Mouse (Mus musculus) embryonic stem cell, embryonic (primary cell): ENCODE measurements around the gene Smim6.

ENCODE experiments used
- CTCF ChIA-PET, 4 experiments: fragments of 300-600 bp in 2 of 4; fragments of 350-600 bp in 2 of 4; sonication (Branson Sonifier 250); formaldehyde crosslinking; loops; one replicate each; lab custom pipeline; 2022; ENCODE audit warnings: inconsistent platforms in 2 of 4; lab: Charles Lee
- POLR2A ChIA-PET, 4 experiments: fragments of 300-600 bp in 2 of 4; fragments of 350-600 bp in 2 of 4; sonication (Branson Sonifier 250); formaldehyde crosslinking; loops; one replicate each; lab custom pipeline; 2022; ENCODE audit warnings: antibody characterized with exemption in 4 of 4, inconsistent platforms in 1 of 4; lab: Charles Lee

Gene Smim6

DNA sequence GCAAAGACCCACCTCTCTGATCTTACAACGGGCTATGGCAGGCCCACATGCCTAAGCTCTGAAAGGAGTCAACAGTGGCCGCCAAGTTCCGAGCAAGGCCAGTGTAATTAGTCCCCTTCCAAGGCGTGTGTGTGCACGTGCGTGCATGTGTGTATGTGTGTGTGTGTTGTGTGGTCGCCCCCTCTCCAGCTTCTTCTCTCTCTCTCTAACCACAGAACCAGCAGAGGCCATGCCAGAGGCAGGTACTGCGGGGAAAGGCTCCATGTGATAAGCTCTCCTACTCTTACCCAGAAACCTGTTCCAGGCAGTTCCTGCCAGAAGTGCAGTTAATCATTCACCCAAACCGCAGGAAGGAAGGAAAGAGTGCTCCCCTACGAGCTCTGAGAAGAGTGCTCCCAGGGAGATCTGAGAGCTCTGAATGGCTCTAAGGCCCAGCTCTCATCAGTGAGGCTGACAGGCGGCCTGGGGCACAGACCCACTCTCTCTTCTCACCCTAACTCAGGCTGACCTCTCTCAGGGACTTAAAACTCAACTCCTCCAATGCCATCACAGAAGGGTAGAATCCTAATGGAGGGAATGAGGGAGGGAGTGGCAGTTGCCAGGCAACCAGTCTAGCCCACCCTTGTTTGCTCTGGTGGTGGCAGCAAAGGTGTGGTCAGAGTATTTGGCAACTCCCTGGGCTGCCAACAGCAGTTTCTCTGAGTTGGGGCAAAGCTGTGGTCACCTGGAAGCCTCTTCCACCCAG lies at the start of gene Smim6:
Gene Smim6, plus strand, starts transcription at position 386 of the 745 bp plus-strand sequence.
- ChIA-PET CTCF (interaction anchor here (0.6 to 3.9 kb wide), 10 partner anchors 12 to 622 kb away, joined by 3 to 21 read pairs (median 5); partner anchors contain the start of gene Smim5 (in 2 of the 4)), POLR2A (interaction anchor here (0.6 to 3.0 kb wide), 26 partner anchors 8 to 227 kb away, joined by 3 to 18 read pairs (median 4); partner anchors contain the start of genes Galk1 (in 2 of the 4), Smim5 (in 2 of the 4), Caskin2 (in 1 of the 4) and Itgb4 (in 1 of the 4))

DNA sequence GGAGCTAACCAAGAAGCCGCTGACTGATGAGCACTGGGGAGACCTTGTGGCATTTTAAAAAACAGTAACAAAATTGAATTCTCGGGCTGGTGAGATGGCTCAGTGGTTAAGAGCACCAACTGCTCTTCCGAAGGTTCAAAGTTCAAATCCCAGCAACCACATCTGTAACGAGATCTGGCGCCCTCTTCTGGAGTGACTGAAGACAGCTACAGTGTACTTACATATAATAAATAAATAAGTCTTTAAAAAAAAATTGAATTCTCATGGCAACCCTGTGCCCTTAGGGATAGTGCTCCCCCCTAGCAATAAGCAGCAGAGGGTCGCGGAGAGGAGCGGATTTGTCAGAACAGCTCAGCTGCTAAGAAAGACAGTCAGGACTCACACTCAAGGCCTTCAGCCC lies 47.9 kb upstream of the Smim6 start:
- ChIA-PET CTCF (interaction anchor here (0.5 to 2.9 kb wide), 21 partner anchors 8 to 567 kb away, joined by 3 to 13 read pairs (median 4); partner anchors contain the start of genes Caskin2 (in 1 of the 4) and Smim5 (in 1 of the 4)), POLR2A (interaction anchor here in 3 of 4 experiments (0.9 to 2.1 kb wide), 5 partner anchors 13 to 161 kb away, joined by 3 to 9 read pairs (median 4); no protein-coding TSS in a partner anchor)

DNA sequence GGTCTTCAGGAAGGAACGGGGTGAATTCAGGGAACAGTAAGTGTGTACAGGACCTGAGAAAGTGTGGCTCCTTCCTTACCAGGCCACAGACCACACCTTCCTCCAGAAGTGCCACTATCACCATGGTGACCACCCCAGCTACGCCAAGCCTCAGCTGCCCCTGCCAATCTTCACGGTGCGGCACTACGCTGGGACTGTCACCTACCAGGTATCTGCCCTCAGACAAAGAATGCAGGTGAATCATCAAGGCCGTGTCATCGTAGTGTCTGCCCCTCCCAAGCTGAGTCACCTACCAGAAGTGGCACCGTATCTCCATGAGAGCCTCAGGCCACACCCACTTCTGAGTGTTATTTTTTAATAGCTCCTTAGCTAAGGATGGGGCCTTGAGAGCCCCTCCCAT lies 42.4 kb upstream of the Smim6 start:
- CTCF ChIA-PET = interaction anchor here in 3 of 4 experiments (0.6 to 1.8 kb wide), 10 partner anchors 9 to 179 kb away, joined by 3 to 6 read pairs (median 5); no protein-coding TSS in a partner anchor
- POLR2A ChIA-PET = interaction anchor here in 2 of 4 experiments (0.6 to 2.0 kb wide), 4 partner anchors 10 to 140 kb away, joined by 3 to 8 read pairs (median 4); no protein-coding TSS in a partner anchor

DNA sequence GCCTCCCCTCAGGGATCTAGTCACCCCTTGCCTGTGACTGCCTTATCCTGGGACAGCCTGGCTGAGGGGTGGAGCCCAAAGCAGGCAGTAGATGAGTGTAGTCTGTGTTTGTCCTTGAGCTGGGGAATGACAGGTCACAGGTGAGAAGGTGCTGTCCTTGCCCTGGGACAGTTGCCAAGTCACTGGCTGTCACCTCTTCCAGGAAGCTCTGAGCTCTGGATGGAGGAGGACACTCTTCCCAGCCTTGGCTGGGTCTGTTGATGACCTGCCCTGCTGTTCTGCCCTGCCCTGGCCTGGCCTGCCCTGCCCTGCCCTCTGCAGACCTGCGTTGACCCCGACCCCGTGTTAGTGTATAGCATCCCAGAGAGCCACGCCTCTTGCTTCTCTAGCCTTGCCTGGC lies 39.4 kb upstream of the Smim6 start:
- ChIA-PET CTCF (interaction anchor here (0.5 to 4.0 kb wide), 9 partner anchors 8 to 322 kb away, joined by 3 to 18 read pairs (median 5); no protein-coding TSS in a partner anchor), POLR2A (interaction anchor here in 3 of 4 experiments (0.6 to 2.5 kb wide), 14 partner anchors 11 to 336 kb away, joined by 3 to 12 read pairs (median 4); partner anchors contain the start of genes Galk1 (in 1 of the 3), Myo15b (in 1 of the 3) and Sumo2 (in 1 of the 3))

DNA sequence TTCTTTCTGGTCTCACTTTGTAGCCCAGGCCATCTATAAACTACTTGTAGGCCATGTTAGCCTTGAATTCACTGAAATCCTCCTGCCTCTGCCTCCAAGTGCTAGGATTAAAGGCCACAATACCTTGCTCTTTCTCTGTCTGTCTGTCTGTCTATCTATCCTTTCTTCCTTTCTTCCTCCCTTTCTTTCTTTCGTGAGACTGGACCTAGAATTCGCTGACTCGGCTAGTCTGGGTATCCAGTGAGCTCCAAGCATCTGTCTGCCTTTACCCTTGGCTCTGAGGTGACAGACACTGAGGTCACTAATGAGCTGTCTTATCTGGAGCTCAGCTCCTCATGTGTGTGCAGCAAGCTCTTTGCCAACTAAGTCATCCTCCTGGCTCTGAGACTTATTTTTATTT lies 35.9 kb upstream of the Smim6 start:
- ChIA-PET POLR2A (interaction anchor here (0.6 to 2.3 kb wide), 6 partner anchors 9 to 588 kb away, joined by 3 to 9 read pairs (median 5); partner anchors contain the start of gene Myo15b (in 1 of the 4)), CTCF (interaction anchor here (0.5 to 3.0 kb wide), 12 partner anchors 10 to 967 kb away, joined by 3 to 10 read pairs (median 4); partner anchors contain the start of gene Myo15b (in 1 of the 4))

DNA sequence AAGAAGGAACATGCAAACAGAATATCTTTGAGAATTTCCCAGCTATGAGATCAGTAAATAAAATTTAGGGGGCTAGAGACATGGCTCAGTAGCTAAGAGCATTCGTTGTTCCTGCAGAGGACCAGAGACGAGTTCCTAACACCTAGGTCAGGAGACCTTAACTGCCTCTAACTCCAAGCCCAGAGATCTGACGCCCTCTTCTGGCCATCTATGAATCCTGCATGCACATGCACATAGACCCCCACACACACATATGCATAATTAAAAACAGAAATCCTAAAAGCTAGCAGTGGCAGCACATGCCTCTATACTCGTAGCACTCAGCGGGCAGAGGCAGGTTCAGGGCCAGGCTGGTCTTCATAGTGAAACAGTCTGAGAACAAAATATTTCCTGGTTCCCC lies 35.4 kb upstream of the Smim6 start:
- CTCF ChIA-PET = interaction anchor here (0.5 to 3.0 kb wide), 13 partner anchors 9 to 968 kb away, joined by 3 to 10 read pairs (median 4); partner anchors contain the start of gene Myo15b (in 1 of the 4)
- POLR2A ChIA-PET = interaction anchor here in 3 of 4 experiments (0.5 to 2.3 kb wide), 5 partner anchors 9 to 154 kb away, joined by 3 to 9 read pairs (median 4); partner anchors contain the start of gene Myo15b (in 1 of the 3)

DNA sequence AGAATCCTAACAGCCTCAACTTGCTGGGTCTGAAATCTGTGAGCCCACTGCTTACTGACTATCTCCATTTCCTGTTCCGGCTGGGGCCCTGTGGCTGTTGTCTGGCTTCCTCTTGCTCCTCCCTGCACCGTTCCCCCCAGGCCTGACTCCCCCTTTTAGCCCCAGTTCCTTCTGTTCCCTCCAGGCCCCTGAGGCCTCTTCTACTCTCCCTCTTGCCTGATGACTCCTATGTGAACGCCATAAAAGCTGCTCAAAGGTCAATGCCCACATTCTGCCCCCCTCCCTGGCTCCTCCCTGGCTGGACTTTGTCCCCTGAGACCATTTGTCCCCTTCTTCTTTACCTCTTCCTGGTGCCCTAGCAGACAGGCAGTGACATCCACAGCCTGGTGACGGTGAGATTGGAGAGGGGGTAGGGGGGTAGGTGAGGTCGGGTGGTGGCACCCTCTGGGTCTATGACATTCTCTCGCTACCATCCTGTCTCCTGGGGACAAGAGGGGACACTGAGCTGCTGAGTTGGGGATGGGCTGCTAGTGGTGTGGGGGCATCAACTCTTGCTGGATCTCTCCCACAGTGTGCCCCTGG lies 34.6 kb upstream of the Smim6 start:
- ChIA-PET POLR2A (interaction anchor here in 2 of 4 experiments (0.5 to 2.3 kb wide), 4 partner anchors 8 to 155 kb away, joined by 3 to 9 read pairs (median 4); partner anchors contain the start of gene Myo15b (in 1 of the 2)), CTCF (interaction anchor here (0.6 to 3.0 kb wide), 13 partner anchors 8 to 155 kb away, joined by 3 to 10 read pairs (median 4); partner anchors contain the start of gene Myo15b (in 1 of the 4))

DNA sequence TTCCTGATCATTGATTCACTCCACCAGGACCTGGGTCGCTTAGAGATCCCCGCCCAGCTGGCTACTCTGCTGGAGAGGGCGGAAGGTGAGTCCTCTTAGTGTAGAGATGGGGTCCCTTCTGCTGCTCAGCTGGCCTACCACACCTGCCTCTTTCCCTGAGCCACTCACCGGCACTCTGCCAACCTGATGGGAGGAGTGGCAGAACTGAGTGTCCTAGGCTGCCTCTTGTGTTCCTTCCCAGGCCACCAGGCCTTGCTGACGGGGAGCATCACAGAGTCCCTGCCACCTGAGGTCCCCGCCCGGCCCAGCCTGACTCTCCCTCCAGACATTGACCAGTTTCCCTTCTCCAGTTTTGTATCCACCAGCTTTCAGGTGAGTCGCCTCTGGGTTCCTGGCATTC lies 33.7 kb upstream of the Smim6 start:
- ChIA-PET CTCF (interaction anchor here in 2 of 4 experiments (0.8 to 3.0 kb wide), 3 partner anchors 15 to 156 kb away, joined by 3 to 10 read pairs (median 3); no protein-coding TSS in a partner anchor), POLR2A (no interaction called here)

DNA sequence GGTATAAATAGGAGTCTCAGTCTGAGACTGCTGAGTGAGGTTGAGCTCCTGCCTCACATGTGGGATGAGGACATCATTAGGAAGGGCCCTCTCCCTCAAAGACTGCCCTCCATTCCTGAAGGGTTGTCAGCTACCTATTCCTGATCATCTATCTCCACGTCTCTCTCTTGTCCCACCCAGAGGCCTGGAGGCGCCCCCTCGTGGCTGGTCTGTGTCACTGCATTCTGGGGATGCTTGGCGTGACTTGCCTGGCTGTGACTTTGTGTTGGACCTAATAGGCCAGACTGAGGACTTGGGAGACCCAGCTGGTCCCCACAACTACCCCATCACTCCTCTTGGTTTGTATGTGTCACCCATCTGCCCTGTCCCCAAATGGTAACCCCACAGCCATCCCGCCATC lies 30.8 kb upstream of the Smim6 start:
- POLR2A ChIA-PET = interaction anchor here in 2 of 4 experiments (0.9 to 2.7 kb wide), 10 partner anchors 11 to 268 kb away, joined by 3 to 9 read pairs (median 3); partner anchors contain the start of gene Mif4gd (in 1 of the 2)
- CTCF ChIA-PET = interaction anchor here (0.5 to 5.2 kb wide), 48 partner anchors 8 to 1006 kb away, joined by 3 to 22 read pairs (median 4); partner anchors contain the start of genes Smim5 (in 2 of the 4), Caskin2 (in 1 of the 4), Galk1 (in 1 of the 4) and Grb2 (in 1 of the 4)

DNA sequence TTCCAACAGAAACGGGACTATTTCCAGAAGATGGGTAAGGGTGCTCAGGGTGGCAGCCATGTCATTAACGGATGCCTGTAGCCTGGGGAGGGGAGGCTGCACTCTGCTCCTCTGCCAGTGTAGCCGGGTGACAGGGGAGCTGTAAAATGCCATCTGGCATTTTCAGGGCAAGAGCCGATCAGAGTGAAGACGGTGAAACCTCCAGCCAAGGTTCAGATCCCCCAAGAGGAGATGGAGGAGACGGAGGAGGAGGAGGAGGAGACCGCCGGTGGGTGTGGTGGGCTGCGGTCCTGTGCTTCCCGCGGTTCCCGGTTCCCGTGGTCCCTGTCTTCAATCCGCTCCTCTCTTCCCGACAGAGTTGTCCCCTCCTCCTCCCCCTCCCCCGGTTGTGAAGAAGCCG lies 28.6 kb upstream of the Smim6 start:
- ChIA-PET CTCF (interaction anchor here (0.6 to 7.4 kb wide), 18 partner anchors 9 to 364 kb away, joined by 3 to 55 read pairs (median 4); partner anchors contain the start of genes Myo15b (in 1 of the 4) and Smim5 (in 1 of the 4)), POLR2A (interaction anchor here in 2 of 4 experiments (0.6 to 4.3 kb wide), 26 partner anchors 9 to 408 kb away, joined by 3 to 23 read pairs (median 4); partner anchors contain the start of genes Galk1 (in 2 of the 2), Smim5 (in 2 of the 2), Armc7 (in 1 of the 2) and Jpt1 (in 1 of the 2))

DNA sequence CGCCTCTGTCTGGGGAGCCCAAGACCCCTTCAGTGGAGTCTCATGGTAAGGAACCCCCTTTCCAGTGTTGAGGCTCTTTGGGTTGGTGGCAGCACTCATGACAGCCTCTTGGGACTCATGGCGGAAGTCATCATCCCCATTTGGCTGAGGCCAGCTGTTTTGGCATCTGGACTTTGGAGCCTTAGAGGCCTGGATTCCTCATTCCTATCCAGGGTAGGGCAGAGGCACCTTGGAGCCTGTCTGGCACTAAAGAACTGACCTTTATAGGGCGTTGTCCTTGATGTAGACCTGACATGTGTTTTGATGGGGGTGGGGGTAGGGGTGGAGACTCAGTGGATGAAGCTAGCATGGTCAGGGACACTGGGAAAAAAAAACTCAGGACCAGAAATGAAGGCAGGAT lies 27.5 kb upstream of the Smim6 start:
- ChIA-PET CTCF (interaction anchor here (0.6 to 7.4 kb wide), 19 partner anchors 10 to 304 kb away, joined by 3 to 55 read pairs (median 3); partner anchors contain the start of genes Myo15b (in 1 of the 4), Slc25a19 (in 1 of the 4) and Smim5 (in 1 of the 4)), POLR2A (interaction anchor here in 3 of 4 experiments (0.6 to 4.3 kb wide), 40 partner anchors 9 to 607 kb away, joined by 3 to 23 read pairs (median 4); partner anchors contain the start of genes Galk1 (in 2 of the 3), Smim5 (in 2 of the 3), Armc7 (in 1 of the 3) and Fdxr (in 1 of the 3))

DNA sequence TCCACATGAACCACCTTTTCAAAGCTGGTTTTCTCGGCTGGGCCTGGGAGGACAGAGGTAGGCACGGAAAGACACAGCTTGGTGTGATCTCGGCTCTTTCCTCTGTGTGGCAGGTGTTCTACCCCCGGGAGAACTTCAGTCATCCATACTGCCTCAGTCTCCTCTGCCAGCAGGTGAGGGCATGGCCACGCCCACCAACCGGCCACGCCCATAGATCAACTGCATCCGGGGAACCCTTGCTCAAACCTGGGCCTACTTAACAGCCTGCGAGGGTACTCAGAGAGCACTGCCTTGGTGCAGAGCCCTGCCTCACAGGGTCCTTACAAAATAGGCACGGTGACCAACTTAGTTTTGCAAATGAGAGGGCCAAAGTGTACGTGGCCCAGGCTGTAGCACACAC lies 26.5 kb upstream of the Smim6 start:
- ChIA-PET POLR2A (interaction anchor here in 3 of 4 experiments (0.6 to 4.3 kb wide), 23 partner anchors 8 to 139 kb away, joined by 3 to 23 read pairs (median 4); partner anchors contain the start of genes Smim5 (in 2 of the 3), Recql5 (in 1 of the 3) and Sap30bp (in 1 of the 3)), CTCF (interaction anchor here (0.9 to 7.4 kb wide), 11 partner anchors 8 to 162 kb away, joined by 3 to 55 read pairs (median 3); partner anchors contain the start of gene Smim5 (in 2 of the 4))

DNA sequence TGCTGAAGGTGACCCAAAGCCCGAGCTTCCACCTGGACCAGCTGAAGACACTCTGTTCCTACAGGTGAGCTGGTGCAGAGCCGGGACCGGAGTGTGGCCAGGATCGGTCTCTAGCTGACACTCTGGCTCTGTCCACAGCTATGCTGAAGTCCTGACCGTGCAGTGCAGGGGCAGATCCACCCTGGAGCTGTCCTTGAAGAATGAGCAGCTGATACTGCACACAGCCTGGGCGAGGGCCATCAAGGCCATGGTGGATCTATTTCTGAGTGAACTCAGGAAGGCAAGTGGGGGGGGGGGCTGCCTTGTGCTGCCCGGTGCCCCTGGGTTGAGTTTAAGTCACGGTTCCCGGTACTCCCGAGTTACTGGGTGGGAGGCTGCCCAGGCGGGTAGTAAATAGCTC lies 25.4 kb upstream of the Smim6 start:
- POLR2A ChIA-PET = interaction anchor here (0.5 to 3.5 kb wide), 20 partner anchors 9 to 1748 kb away, joined by 3 to 14 read pairs (median 4); partner anchors contain the start of gene Smim5 (in 1 of the 4)
- CTCF ChIA-PET = interaction anchor here (0.6 to 7.4 kb wide), 13 partner anchors 8 to 764 kb away, joined by 3 to 55 read pairs (median 4); partner anchors contain the start of gene Smim5 (in 3 of the 4)

DNA sequence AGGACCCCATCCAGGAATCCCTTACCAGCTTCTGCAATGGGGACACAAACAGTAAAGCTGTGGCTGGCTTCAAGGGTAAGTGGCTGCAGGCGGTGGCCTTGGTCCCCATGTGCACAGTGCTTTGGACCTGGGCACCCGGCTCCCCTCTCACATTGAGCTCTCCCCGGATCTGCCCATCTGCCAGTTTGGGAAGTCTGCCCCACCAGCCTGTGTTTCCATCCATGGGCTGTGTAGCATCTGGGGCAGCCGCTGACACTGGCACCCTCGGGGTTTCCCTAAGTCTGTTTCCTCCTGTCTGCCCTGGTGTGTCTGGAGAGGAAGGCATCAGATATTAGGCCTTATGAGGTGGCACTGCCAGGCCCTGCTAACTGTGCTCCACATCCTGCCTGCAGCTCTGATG lies 23.8 kb upstream of the Smim6 start:
- ChIA-PET CTCF (interaction anchor here in 3 of 4 experiments (0.6 to 7.4 kb wide), 6 partner anchors 10 to 166 kb away, joined by 3 to 55 read pairs (median 8); partner anchors contain the start of gene Smim5 (in 2 of the 3)), POLR2A (interaction anchor here in 3 of 4 experiments (0.5 to 3.5 kb wide), 12 partner anchors 8 to 383 kb away, joined by 3 to 14 read pairs (median 4); partner anchors contain the start of gene Smim5 (in 2 of the 3))

DNA sequence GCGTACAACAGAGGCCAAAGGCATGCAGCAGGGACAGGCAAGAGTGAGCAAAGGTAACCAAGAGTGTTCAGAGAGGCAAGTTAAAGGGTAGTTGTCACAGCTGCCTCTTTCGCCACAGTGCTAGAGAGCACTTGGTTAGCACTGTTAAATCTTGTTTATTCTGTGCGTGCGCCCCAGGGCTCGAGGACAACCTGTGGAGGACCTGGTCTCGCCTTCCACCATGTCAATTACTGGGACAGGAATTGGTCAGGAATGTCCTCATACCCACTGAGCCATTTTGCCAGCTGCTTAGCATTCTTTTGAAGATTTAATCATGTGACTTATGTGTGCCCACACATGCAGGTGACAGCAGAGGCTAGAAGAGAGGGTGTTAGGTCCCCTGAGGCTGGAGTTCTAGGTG lies 22.7 kb upstream of the Smim6 start:
- ChIA-PET POLR2A (interaction anchor here in 2 of 4 experiments (1.0 to 2.1 kb wide), 5 partner anchors 10 to 56 kb away, joined by 3 to 8 read pairs (median 5); partner anchors contain the start of gene Smim5 (in 2 of the 2)), CTCF (interaction anchor here in 3 of 4 experiments (0.6 to 7.4 kb wide), 6 partner anchors 8 to 47 kb away, joined by 3 to 55 read pairs (median 6); partner anchors contain the start of gene Smim5 (in 1 of the 3))

DNA sequence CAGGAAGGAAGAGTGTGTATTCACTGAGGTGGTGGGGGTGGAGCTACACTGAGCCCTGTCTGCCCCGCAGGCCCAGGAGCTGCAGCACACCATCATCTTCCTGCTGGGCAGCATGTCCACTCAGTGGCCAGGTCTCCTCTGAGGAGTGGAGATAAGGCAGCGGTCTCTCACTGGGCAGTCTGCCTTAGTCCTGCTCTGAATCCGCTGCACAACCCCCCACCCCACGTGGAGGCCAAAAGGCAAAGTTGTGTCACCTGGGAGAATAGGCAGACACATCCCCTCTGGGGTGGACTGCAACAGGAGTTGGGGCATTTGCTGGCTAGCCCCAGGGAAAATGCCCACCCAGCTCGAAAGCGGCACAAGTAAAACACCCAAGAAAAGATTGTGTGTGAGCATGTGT lies 19.6 kb upstream of the Smim6 start:
- ChIA-PET CTCF (interaction anchor here in 2 of 4 experiments (1.0 to 1.7 kb wide), 8 partner anchors 8 to 126 kb away, joined by 3 to 9 read pairs (median 4); partner anchors contain the start of gene Smim5 (in 1 of the 2)), POLR2A (interaction anchor here in 3 of 4 experiments (0.8 to 2.5 kb wide), 10 partner anchors 8 to 254 kb away, joined by 3 to 10 read pairs (median 4); partner anchors contain the start of gene Smim5 (in 1 of the 3))
